Mouse (Mus musculus): ENCODE measurements at regions not wholly inside any gene's neighbourhood (a gene's known extent, or its start where the extent isn't known, plus 50 kb on each side); places are given as distances from the start of the nearest gene placed in this dataset.

DNA sequence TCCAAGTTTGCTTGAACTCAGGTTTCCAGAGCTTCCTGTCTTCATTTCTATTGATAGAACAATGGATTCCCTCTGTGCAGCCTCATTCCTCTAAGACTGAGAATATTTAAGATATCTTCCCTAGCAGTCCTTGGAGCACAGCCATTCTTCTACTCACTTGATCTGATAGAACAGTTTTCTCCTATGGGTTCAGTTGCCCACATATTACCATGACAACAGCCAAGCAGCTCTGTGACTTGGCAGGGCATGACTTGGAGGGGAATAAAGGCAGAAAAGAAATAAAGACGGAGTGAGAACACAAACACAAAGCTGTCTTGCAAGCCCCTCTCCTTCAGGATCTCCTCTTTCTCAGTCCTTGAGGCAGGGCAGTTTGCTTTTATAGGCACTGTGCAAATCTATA is 87.6 kb upstream of the Tom1l1 start:
- DNase-seq (ENCODE audit: low spot score): no peak
- no peaks in the 10 kb centered on the region for H3K27me3 ChIP-seq (ENCODE audit: insufficient read depth, poor library complexity, severe bottlenecking)
- 32% methylated on average over 1 of the region's 1 CpGs for WGBS

DNA sequence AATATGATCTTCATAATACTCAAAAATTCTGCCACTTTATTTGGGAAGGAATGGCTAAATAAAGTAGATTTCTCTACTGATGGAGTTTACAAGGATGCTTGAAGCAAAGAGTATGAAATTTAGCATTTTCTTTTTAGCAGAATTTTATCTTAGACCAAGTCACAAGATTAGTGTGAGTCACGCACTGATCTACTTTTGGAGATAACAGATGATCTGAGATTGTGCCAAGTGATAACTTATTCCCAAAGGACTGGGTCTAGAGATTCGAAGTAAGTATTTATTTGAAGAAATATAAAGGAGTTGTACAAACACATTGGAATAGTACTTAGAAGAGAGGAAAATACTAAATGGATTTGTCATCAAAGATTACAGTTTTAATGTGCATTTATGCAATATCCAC is 67.8 kb upstream of the Tom1l1 start:
- Histone ChIP-seq H3K9me3 (no peaks in the 10 kb centered on the region), H3K36me3 (no peaks in the 10 kb centered on the region), H3K27me3 (ENCODE audit: insufficient read depth, poor library complexity, severe bottlenecking) (no peaks in the 10 kb centered on the region), H3K4me1 (replicated peaks) (no peaks in the 10 kb centered on the region), H3K27ac (no peak overlapping the region), H3K4me3 (no peak overlapping the region)
- DNase-seq (ENCODE audit: low spot score): no peak
- 88% methylated on average over 2 of the region's 2 CpGs for WGBS

More for the DNA sequence above, 87.6 kb upstream of the Tom1l1 start:
- Histone ChIP-seq H3K4me3 (no peak overlapping the region), H3K27ac (no peak overlapping the region), H3K36me3 (no peaks in the 10 kb centered on the region), H3K9me3 (no peaks in the 10 kb centered on the region), H3K4me1 (replicated peaks) (peaks cover 5% of the 10 kb centered on the region; the same call in 1 of the 2 replicates)

DNA sequence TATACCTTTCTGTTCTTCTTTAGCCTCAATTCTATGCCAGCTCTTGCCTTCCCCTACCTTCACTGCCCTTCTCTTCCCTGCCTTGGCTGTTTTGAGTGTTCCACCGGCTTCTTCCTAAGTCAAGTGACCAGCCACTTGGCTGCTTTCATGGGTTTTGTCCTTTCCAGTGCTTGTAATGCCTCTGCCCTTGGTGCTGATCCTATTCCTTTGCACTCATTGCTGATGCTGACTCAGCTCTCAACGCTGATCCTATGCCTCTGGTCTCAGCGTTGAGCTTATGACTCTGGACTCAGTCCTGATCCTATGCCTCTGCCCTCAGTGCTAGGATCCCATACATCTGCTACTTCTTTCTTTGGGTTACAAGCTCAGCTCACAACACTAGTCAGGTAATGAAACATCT is 60.3 kb upstream of the Tom1l1 start:
- Histone ChIP-seq H3K9me3 (no peaks in the 10 kb centered on the region), H3K4me3 (no peak overlapping the region), H3K27ac (no peak overlapping the region), H3K36me3 (no peaks in the 10 kb centered on the region), H3K4me1 (replicated peaks) (no peaks in the 10 kb centered on the region), H3K27me3 (ENCODE audit: insufficient read depth, poor library complexity, severe bottlenecking) (no peaks in the 10 kb centered on the region)
- no peak for DNase-seq (ENCODE audit: low spot score)
- 65% methylated on average over 3 of the region's 3 CpGs for WGBS

DNA sequence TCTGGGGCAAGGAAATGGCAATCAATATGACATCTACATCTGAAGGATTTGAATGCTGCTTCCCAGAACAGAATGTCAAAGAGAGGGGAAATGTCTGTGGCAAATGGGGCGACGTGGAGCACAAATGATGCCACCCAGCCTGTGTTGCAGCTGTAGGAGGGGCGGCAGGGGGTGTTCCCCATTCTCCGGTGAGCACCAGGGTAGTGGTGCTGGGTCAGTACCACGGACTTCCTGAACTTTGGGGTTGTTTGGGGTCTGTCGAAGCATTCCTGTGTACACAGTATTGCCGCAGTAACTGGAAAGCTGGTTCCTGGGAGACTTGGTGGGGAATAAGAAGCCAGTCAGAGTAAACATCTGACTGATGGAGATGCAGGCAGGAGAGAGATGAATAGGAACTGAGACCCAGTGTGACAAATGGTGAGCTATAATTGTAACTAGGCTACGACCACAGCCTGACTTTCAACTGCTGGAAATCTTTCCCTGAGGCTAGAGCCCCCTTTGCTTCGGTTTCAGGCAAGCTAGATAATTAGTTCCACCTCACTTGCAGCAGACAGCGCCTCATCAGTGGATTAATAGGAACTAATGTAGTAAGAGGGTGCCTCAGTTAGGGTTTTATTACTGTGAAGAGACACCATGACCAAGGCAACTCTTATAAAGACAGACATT is 53.9 kb upstream of the Tom1l1 start:
- no peaks in the 10 kb centered on the region for H3K9me3 ChIP-seq
- H3K27me3 ChIP-seq (ENCODE audit: insufficient read depth, poor library complexity, severe bottlenecking): no peaks in the 10 kb centered on the region
- no peak overlapping the region for H3K4me3 ChIP-seq
- WGBS: 72% methylated on average over 10 of the region's 10 CpGs
- H3K36me3 ChIP-seq: no peaks in the 10 kb centered on the region
- DNase-seq (ENCODE audit: low spot score): no peak
- H3K4me1 ChIP-seq (replicated peaks): 0 out of 2 replicates have a peak, but pooled peaks cover 5% of the 10 kb centered on the region
- no peak overlapping the region for H3K27ac ChIP-seq

DNA sequence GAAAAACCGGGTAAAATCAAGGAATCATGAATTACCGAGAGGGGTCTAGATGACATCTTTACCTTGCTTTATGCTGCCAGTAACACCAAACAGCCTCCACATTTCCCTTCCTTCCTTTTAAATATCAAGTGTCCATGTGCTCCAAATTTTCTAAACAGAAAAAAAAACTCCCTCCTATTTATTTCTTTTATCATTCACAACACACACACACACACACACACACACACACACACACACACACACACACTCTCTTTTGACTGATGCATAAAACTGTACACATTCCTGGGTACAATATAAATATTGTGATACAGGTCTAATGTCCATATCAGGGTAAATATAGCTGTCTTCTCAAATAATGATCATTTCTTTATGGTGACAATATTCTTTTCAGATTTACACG is 51.3 kb upstream of the Tom1l1 start:
- Histone ChIP-seq H3K27me3 (ENCODE audit: insufficient read depth, poor library complexity, severe bottlenecking) (no peaks in the 10 kb centered on the region), H3K36me3 (no peaks in the 10 kb centered on the region), H3K4me1 (replicated peaks) (0 out of 2 replicates have a peak, but pooled peaks cover 5% of the 10 kb centered on the region), H3K27ac (no peak overlapping the region), H3K9me3 (no peaks in the 10 kb centered on the region), H3K4me3 (no peak overlapping the region)
- DNase-seq (ENCODE audit: low spot score): no peak
- 87% methylated on average over 3 of the region's 3 CpGs for WGBS

DNA sequence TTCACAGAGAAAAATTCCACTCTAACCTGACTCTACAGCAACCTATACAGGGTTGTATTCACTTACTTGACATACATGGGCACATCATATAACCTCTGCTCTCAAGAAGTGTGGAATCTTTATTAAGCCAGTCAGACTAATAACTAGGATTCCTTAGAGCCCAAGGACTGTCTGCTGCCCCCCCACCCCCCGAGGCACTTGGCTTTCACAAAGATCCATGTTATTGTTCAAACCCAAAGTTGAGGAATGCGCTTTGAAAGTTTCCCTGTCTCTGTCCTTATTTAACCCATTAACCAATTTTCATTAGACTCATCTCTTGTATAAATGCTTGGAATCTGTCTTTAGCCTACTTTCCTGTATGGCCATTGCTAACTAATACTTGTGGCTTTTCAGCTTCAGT is 50.6 kb upstream of the Tom1l1 start:
- DNase-seq (ENCODE audit: low spot score): no peak
- H3K27me3 ChIP-seq (ENCODE audit: insufficient read depth, poor library complexity, severe bottlenecking): no peaks in the 10 kb centered on the region
- no peaks in the 10 kb centered on the region for H3K9me3 ChIP-seq
- 69% methylated on average over 2 of the region's 2 CpGs for WGBS
- H3K4me1 ChIP-seq (replicated peaks): 0 out of 2 replicates have a peak, but pooled peaks cover 5% of the 10 kb centered on the region
- H3K27ac ChIP-seq: no peak overlapping the region
- H3K4me3 ChIP-seq: no peak overlapping the region
- no peaks in the 10 kb centered on the region for H3K36me3 ChIP-seq

Measured in hindbrain, embryonic 10.5 days (tissue).